Mouse (Mus musculus): Measurements from ENCODE around the gene Flna.

DNA sequence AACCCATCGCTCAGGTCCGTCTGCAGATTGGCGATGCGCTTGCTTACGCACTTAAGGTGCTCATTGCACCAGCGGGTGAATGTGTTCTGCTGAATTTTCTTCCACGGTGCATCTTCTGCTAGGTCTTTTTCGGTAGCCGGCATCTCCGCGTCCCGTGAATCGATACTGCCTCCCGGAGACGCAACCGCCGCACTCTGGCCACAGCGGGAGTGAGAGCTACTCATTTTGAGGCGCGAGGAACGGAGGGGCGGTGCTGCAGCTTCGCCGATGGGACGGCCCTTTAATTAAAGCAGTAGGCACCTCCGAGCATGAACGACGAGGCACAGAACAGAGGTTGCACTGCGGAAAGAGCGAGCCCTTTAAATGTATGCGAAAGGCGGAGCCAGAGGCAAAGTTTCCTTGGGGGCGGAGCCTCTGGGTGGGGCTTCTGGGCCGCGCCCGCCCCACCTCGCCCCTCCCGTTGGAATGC, 3.4 kb downstream of the Flna start:
- TF ChIP-seq CTCF (IDR thresholded peaks at IDR 0.05; ENCODE audit: low read depth) (no peak), EP300 (IDR thresholded peaks at IDR 0.05; ENCODE audit: low read depth) (no peak)

All from heart, postnatal 0 days (tissue).